In genomic region chr5:81019590-81020254, GRCm38 (mm10) we compare ENCODE assay signal across 7 mouse cellular contexts. TPM values are rescaled to one million over a fixed set of nuclear protein-coding genes. Genes with fewer than 3 reads are reported as not detected.
DNase-seq lines count a peak whose midpoint lies in the region; ATAC-seq and TF ChIP-seq lines count a peak whose summit lies in the region.

Adgrl3 (plus strand) TSS chr5:81020138.

- TF ChIP-seq POLR2A in bone marrow macrophage, adult 2 months (IDR thresholded peaks at IDR 0.05; ENCODE audit: borderline replicate concordance, low read depth, low read length), result no peak
- TF ChIP-seq POLR2A in small intestine, adult 2 months (IDR thresholded peaks at IDR 0.05; ENCODE audit: low read depth, low read length), result no peak

- H3K36me3 ChIP-seq in intestine, embryonic 14.5 days (ENCODE audit: control insufficient read depth, insufficient read depth, low read length), result no peaks in the 10 kb centered on the region
- H3K36me3 ChIP-seq in small intestine, adult 2 months (ENCODE audit: control insufficient read depth, insufficient read depth, low read length), result no peaks in the 10 kb centered on the region

- peak; percentile 88 for ATAC-seq in intestine, embryonic 14.5 days (replicated peaks; ENCODE audit: low FRiP score, low TSS enrichment, low read depth)

- no peaks in the 10 kb centered on the region for H3K4me1 ChIP-seq in bone marrow macrophage, adult 2 months (ENCODE audit: control insufficient read depth, insufficient read depth, low read length)
- H3K4me1 ChIP-seq in intestine, embryonic 14.5 days (replicated peaks; ENCODE audit: control insufficient read depth, insufficient read depth, low read length), result peaks cover 15% of the 10 kb centered on the region; the same call in 1 of the 2 replicates
- H3K4me1 ChIP-seq in small intestine, adult 2 months (ENCODE audit: control insufficient read depth, insufficient read depth, insufficient read length, low read length), result peaks cover 7% of the 10 kb centered on the region; the same call in 1 of the 2 replicates

- TF ChIP-seq CTCF in bone marrow macrophage, adult 2 months (IDR thresholded peaks at IDR 0.05; ENCODE audit: low read depth, low read length), result no peak
- no peak for TF ChIP-seq CTCF in small intestine, adult 2 months (IDR thresholded peaks at IDR 0.05; ENCODE audit: extremely low read depth, insufficient read length, insufficient replicate concordance, low read depth, low read length)

- H3K4me3 ChIP-seq in bone marrow macrophage, adult 2 months (ENCODE audit: insufficient read depth, low read length), result peak within 1 kb of the TSS; percentile 39
- H3K4me3 ChIP-seq in intestine, embryonic 14.5 days (ENCODE audit: low read depth, low read length), result peak within 1 kb of the TSS; percentile 58
- peak within 1 kb of the TSS; percentile 68 for H3K4me3 ChIP-seq in small intestine, adult 2 months (ENCODE audit: low read depth, low read length)

- H3K9ac ChIP-seq in intestine, embryonic 14.5 days (ENCODE audit: low read length), result peak within 1 kb of the TSS; percentile 63

- intact Hi-C loops in gastrocnemius, postnatal 36 days (cut with DNase I), result no loop called here
- intact Hi-C loops in left cerebral cortex, postnatal 36 days (cut with DNase I), result loop anchor here (5.0 to 10.0 kb wide), 7 partner anchors 63 to 1325 kb away; no protein-coding TSS in a partner anchor

- no peaks in the 10 kb centered on the region for H3K9me3 ChIP-seq in intestine, embryonic 14.5 days (ENCODE audit: control insufficient read depth, low read length)

- H3K4me2 ChIP-seq in intestine, embryonic 14.5 days (ENCODE audit: low read length), result peak within 1 kb of the TSS; percentile 55

- H3K27ac ChIP-seq in bone marrow macrophage, adult 2 months (ENCODE audit: insufficient read depth, low read depth, low read length), result no peak within 1 kb of the TSS
- peak within 1 kb of the TSS; percentile 79 for H3K27ac ChIP-seq in intestine, embryonic 14.5 days (ENCODE audit: low read depth)
- peak within 1 kb of the TSS; percentile 5; the same call in 1 of the 2 replicates for H3K27ac ChIP-seq in small intestine, adult 2 months (ENCODE audit: insufficient read depth, low read depth, low read length)

- WGBS in intestine, embryonic 14.5 days, result under 1% methylated on average over 52 of the region's 70 CpGs
- WGBS in small intestine, adult 2 months, result 1% methylated on average over 70 of the region's 70 CpGs

- no peaks in the 10 kb centered on the region for H3K27me3 ChIP-seq in intestine, embryonic 14.5 days (replicated peaks; ENCODE audit: control insufficient read depth, insufficient read depth, low read length)
- peaks cover 33% of the 10 kb centered on the region for H3K27me3 ChIP-seq in small intestine, adult 2 months (ENCODE audit: control insufficient read depth, insufficient read depth, low read length)

- peak; percentile 91 for DNase-seq in embryo, embryonic 10.5 days (ENCODE audit: low spot score)
- peak; percentile 35 to 38 for DNase-seq in gastrocnemius, postnatal 36 days
- peak; percentile 89 for DNase-seq in intestine, embryonic 14.5 days (ENCODE audit: low spot score)
- DNase-seq in left cerebral cortex, postnatal 36 days (ENCODE audit: low spot score in 2 of 2), result peak; percentile 84 to 89
- DNase-seq in mesoderm, embryonic 11.5 days (ENCODE audit: low read depth, low spot score), result peak; percentile 90

RNA-seq across cellular contexts. Expression of gene Adgrl3, which starts in this region (rescaled TPM):
- polyA plus RNA-seq in bone marrow macrophage, adult 2 months (2012; ENCODE audit: insufficient read depth, insufficient read length, missing spikeins), result 0.55 TPM in 1 of 2 replicates, not detected in the other
- total RNA-seq in gastrocnemius, postnatal 36 days (2021), result under 1 TPM; 0.69 to 0.81 TPM
- 13.5 and 14.9 TPM in 2 replicates for polyA plus RNA-seq in intestine, embryonic 14.5 days (2014; fragmentation: Nextera tagmentation; extraction: Ambion mirVana)
- 100 to 1,000 TPM; 224 to 242 TPM for total RNA-seq in left cerebral cortex, postnatal 36 days (2021)
- polyA plus RNA-seq in small intestine, adult 2 months (2012; rRNA removed), result 2.1 and 3.6 TPM in 2 replicates

Comparison
In these comparisons a context has a peak if more than half of its experiments do, and no peak if none do; other contexts are left out.
1. RNA of gene Adgrl3 (total RNA-seq): 224 to 242 TPM in left cerebral cortex, postnatal 36 days; 0.69 to 0.81 TPM in gastrocnemius, postnatal 36 days; every median in the first group is over 100 times any median in the second.
2. Peak in DNase-seq in gastrocnemius, postnatal 36 days; RNA of the gene not detected or under 1 TPM.
3. DNase-seq: peak in every context shown above with its lines; median percentile 91 in embryo, embryonic 10.5 days; 90 in mesoderm, embryonic 11.5 days; 89 in intestine, embryonic 14.5 days; 86 in left cerebral cortex, postnatal 36 days; 36 in gastrocnemius, postnatal 36 days.
4. Peak in every context shown above with its lines, with median percentiles within 50 percentile points of each other: H3K4me3 ChIP-seq.